Mouse (Mus musculus): ENCODE measurements around the gene Kcnip3. TPM values are rescaled to one million over a fixed set of nuclear protein-coding genes. Genes with fewer than 3 reads are reported as not detected.
A peak's percentile ranks its signal among the peaks of the same experiment; 100 is the strongest.

Gene Kcnip3
- polyA plus RNA-seq, 1 experiment from 2014 or later, result 3.9 TPM

GRCm38 (mm10) chr2:127531592-127531991 is 9.7 kb upstream of the Kcnip3 start:
- H3K9ac ChIP-seq, result no peak overlapping the region
- H3K4me1 ChIP-seq (replicated peaks), result no peaks in the 10 kb centered on the region
- H3K27me3 ChIP-seq, result peaks cover 36% of the 10 kb centered on the region
- no peaks in the 10 kb centered on the region for H3K9me3 ChIP-seq
- no peaks in the 10 kb centered on the region for H3K36me3 ChIP-seq
- H3K27ac ChIP-seq (replicated peaks), result no peak overlapping the region
- H3K4me2 ChIP-seq, result no peak overlapping the region
- H3K4me3 ChIP-seq, result no peak overlapping the region
- no peak for ATAC-seq (ENCODE audit: low read depth)
- 75% methylated on average over 2 of the region's 2 CpGs for WGBS

GRCm38 (mm10) chr2:127530418-127530817 is 8.5 kb upstream of the Kcnip3 start:
- H3K9me3 ChIP-seq, result no peaks in the 10 kb centered on the region
- peaks cover 29% of the 10 kb centered on the region for H3K27me3 ChIP-seq
- ATAC-seq (ENCODE audit: low read depth), result no peak
- no peaks in the 10 kb centered on the region for H3K4me1 ChIP-seq (replicated peaks)
- no peak overlapping the region for H3K9ac ChIP-seq
- no peaks in the 10 kb centered on the region for H3K36me3 ChIP-seq
- H3K4me2 ChIP-seq, result no peak overlapping the region
- H3K27ac ChIP-seq (replicated peaks), result no peak overlapping the region
- WGBS, result 71% methylated on average over 3 of the region's 3 CpGs
- H3K4me3 ChIP-seq, result no peak overlapping the region

DNA sequence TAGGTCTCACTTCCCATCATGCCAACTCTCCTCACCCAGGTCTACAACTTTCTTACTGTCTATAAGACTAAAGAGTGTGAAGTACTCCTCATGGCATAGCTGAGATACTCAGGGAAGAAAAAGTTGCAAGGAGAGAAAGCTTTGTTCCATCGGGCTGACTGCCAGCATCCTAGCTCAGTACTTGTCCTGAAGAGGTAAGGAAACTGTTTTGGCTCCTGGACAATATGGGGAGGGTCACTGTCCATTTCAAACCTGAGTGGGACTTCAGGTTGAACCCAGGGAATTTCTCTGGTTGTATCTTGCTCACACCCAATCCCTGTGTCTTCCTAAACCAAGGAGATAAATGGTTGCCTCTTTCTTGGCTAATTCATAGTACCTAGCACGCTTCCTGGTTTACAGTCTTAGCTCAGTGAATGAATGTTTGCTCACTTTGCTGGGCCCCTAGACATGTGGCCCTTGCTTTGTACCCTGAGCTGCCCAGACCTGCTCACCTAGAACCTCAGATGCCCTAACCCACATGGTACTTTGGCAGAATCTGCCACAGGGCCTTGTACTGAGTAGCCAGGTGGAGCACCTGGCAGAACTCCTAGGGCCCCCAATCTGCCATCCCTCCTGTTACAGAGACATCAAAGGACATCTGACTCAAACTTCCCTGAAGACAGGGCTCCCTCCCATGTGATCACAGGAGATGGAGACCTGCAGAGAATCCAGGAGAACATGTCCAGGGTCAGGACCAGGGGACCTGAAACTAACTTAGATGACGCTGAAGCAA is 3.3 kb upstream of the Kcnip3 start:
- 82% methylated on average over 3 of the region's 3 CpGs for WGBS
- no peak for ATAC-seq (ENCODE audit: low read depth)
- H3K36me3 ChIP-seq, result no peaks in the 10 kb centered on the region
- H3K27ac ChIP-seq (replicated peaks), result no peak overlapping the region
- H3K9ac ChIP-seq, result no peak overlapping the region
- H3K9me3 ChIP-seq, result no peaks in the 10 kb centered on the region
- H3K4me1 ChIP-seq (replicated peaks), result peaks cover 38% of the 10 kb centered on the region
- 0 out of 2 replicates have a peak, but pooled peaks cover 7% of the 10 kb centered on the region for H3K27me3 ChIP-seq
- no peak overlapping the region for H3K4me2 ChIP-seq
- H3K4me3 ChIP-seq, result no peak overlapping the region

- no peak overlapping the region for H3K27ac ChIP-seq (replicated peaks)
- H3K9ac ChIP-seq, result no peak overlapping the region
- no peaks in the 10 kb centered on the region for H3K9me3 ChIP-seq
- ATAC-seq (ENCODE audit: low read depth), result no peak
- H3K27me3 ChIP-seq, result no peaks in the 10 kb centered on the region
- no peak overlapping the region for H3K4me3 ChIP-seq
- 62% methylated on average over 7 of the region's 7 CpGs for WGBS
- no peak overlapping the region for H3K4me2 ChIP-seq
- peaks cover 46% of the 10 kb centered on the region for H3K4me1 ChIP-seq (replicated peaks)
- H3K36me3 ChIP-seq, result no peaks in the 10 kb centered on the region
These were observed 2.2 kb upstream of the Kcnip3 start for GRCm38 (mm10) chr2:127523950-127524729.

- Histone ChIP-seq H3K4me1 (replicated peaks) (peaks cover 66% of the 10 kb centered on the region), H3K27me3 (no peaks in the 10 kb centered on the region), H3K27ac (replicated peaks) (peak overlapping the region; percentile 73), H3K36me3 (no peaks in the 10 kb centered on the region), H3K9me3 (no peaks in the 10 kb centered on the region), H3K4me3 (peak overlapping the region; percentile 33), H3K9ac (peak overlapping the region; percentile 69), H3K4me2 (peak overlapping the region; percentile 53)
- peak; percentile 76 for ATAC-seq (ENCODE audit: low read depth)
- 2% methylated on average over 18 of the region's 18 CpGs for WGBS
These were observed 505 bp downstream of the Kcnip3 start for GRCm38 (mm10) chr2:127521172-127522005.

- Histone ChIP-seq H3K9ac (peak overlapping the region; percentile 69; the same call in 1 of the 2 replicates), H3K27me3 (no peaks in the 10 kb centered on the region), H3K27ac (replicated peaks) (no peak overlapping the region), H3K9me3 (no peaks in the 10 kb centered on the region), H3K36me3 (no peaks in the 10 kb centered on the region), H3K4me1 (replicated peaks) (peaks cover 66% of the 10 kb centered on the region), H3K4me3 (no peak overlapping the region), H3K4me2 (peak overlapping the region; percentile 53)
- no peak for ATAC-seq (ENCODE audit: low read depth)
These were observed 1.8 kb downstream of the Kcnip3 start for GRCm38 (mm10) chr2:127520123-127520522.

- Histone ChIP-seq H3K9me3 (no peaks in the 10 kb centered on the region), H3K27ac (replicated peaks) (no peak overlapping the region), H3K9ac (no peak overlapping the region), H3K27me3 (no peaks in the 10 kb centered on the region), H3K36me3 (no peaks in the 10 kb centered on the region), H3K4me2 (no peak overlapping the region), H3K4me1 (replicated peaks) (peaks cover 65% of the 10 kb centered on the region), H3K4me3 (no peak overlapping the region)
- 87% methylated on average over 5 of the region's 5 CpGs for WGBS
- ATAC-seq (ENCODE audit: low read depth), result no peak
These were observed 2.6 kb downstream of the Kcnip3 start for GRCm38 (mm10) chr2:127519308-127519707.

DNA sequence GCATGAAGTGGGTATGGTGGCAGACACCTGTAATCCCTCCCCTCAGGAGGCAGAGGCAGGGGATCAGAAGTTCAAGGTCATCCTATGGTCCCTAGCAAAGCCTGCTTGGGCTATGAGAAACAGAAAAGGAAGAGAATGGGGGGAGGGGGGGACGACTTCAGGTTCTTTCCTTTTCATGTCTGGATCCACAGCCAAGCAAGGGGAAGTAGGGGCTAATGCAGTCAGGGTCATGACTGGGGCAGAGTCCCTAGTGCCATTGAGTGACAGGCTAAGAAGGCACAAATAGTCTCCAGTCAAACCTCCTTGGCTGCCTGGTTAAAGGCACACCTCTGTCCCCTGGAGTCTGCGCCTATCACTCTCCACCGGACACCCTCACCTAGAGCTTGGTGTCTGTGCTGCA is 3.1 kb downstream of the Kcnip3 start:
- Histone ChIP-seq H3K4me3 (no peak overlapping the region), H3K36me3 (no peaks in the 10 kb centered on the region), H3K27ac (replicated peaks) (no peak overlapping the region), H3K27me3 (no peaks in the 10 kb centered on the region), H3K4me1 (replicated peaks) (peaks cover 60% of the 10 kb centered on the region), H3K9me3 (no peaks in the 10 kb centered on the region), H3K4me2 (no peak overlapping the region), H3K9ac (0 out of 2 replicates have a peak overlapping the region, but pooled peaks have one; percentile 41)
- no peak for ATAC-seq (ENCODE audit: low read depth)
- WGBS, result 59% methylated on average over 3 of the region's 3 CpGs

GRCm38 (mm10) chr2:127518273-127518672 is 3.6 kb downstream of the Kcnip3 start:
- no peak overlapping the region for H3K4me2 ChIP-seq
- H3K4me1 ChIP-seq (replicated peaks), result peaks cover 56% of the 10 kb centered on the region
- no peak overlapping the region for H3K27ac ChIP-seq (replicated peaks)
- 31% methylated on average over 3 of the region's 3 CpGs for WGBS
- H3K27me3 ChIP-seq, result no peaks in the 10 kb centered on the region
- 0 out of 2 replicates have a peak overlapping the region, but pooled peaks have one; percentile 41 for H3K9ac ChIP-seq
- no peak for ATAC-seq (ENCODE audit: low read depth)
- no peak overlapping the region for H3K4me3 ChIP-seq
- no peaks in the 10 kb centered on the region for H3K9me3 ChIP-seq
- no peaks in the 10 kb centered on the region for H3K36me3 ChIP-seq

DNA sequence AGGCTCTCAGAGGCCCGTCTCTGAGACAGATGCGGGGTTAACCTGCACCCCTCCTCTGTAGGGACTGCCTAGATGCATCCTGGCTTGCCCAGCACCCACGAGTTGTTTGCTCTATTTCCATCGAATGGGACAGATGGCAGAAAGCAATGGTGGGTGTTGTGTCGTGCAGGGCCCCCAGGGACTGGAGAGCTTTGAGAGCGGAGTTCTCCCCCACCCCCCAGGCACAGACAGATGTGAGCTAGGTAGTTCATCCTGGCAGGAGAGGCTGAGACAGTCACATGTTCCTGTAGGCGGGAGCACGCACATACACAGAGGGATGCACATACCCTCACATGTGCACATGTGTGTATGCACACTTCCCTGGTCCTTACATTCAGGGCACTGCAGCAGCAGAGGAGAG is 4.8 kb downstream of the Kcnip3 start:
- ATAC-seq (ENCODE audit: low read depth), result no peak
- Histone ChIP-seq H3K27me3 (no peaks in the 10 kb centered on the region), H3K36me3 (no peaks in the 10 kb centered on the region), H3K27ac (replicated peaks) (no peak overlapping the region), H3K4me1 (replicated peaks) (peaks cover 47% of the 10 kb centered on the region), H3K9me3 (no peaks in the 10 kb centered on the region), H3K9ac (no peak overlapping the region), H3K4me3 (no peak overlapping the region), H3K4me2 (no peak overlapping the region)
- WGBS, result 73% methylated on average over 8 of the region's 8 CpGs

GRCm38 (mm10) chr2:127514380-127515124 is 7.3 kb downstream of the Kcnip3 start:
- Histone ChIP-seq H3K36me3 (no peaks in the 10 kb centered on the region), H3K27me3 (no peaks in the 10 kb centered on the region), H3K4me2 (no peak overlapping the region), H3K4me3 (no peak overlapping the region), H3K4me1 (replicated peaks) (peaks cover 31% of the 10 kb centered on the region), H3K27ac (replicated peaks) (no peak overlapping the region), H3K9me3 (no peaks in the 10 kb centered on the region), H3K9ac (no peak overlapping the region)
- WGBS, result 80% methylated on average over 8 of the region's 9 CpGs
- no peak for ATAC-seq (ENCODE audit: low read depth)

All from neural tube, embryonic 13.5 days (tissue).